Mouse (Mus musculus) heart, postnatal 36 days (tissue): Measurements from ENCODE around the gene Coro6. TPM values are rescaled to one million over a fixed set of nuclear protein-coding genes. Genes with fewer than 3 reads are reported as not detected.

Source experiments
- total RNA-seq, 2 experiments: library from RNA; stranded (reverse); gene quantifications; 2 replicates each; pipeline ENCODE4 v1.2.3; 2021

Gene Coro6
- total RNA-seq, 2 experiments from 2014 or later: 196 to 198 TPM

Other genes with a start within 250 kb of the Coro6 start
- gene Ssh2, start 246.1 kb upstream of the Coro6 start, total RNA-seq: 10 to 100 TPM; 78.2 to 96.2 TPM
- gene Ankrd13b, start 27.3 kb downstream of the Coro6 start, total RNA-seq: 10 to 100 TPM in 1 of 2 experiments, 1 to 10 TPM in 1; 9.8 to 10.4 TPM
- gene Git1, start 31.2 kb downstream of the Coro6 start, total RNA-seq: 10 to 100 TPM; 55.2 to 57.1 TPM
- 1 to 10 TPM; 2.3 to 3.1 TPM for gene Abhd15, start 52.7 kb downstream of the Coro6 start, total RNA-seq
- gene Trp53i13, start 53.6 kb downstream of the Coro6 start, total RNA-seq: 1 to 10 TPM; 8.3 to 8.7 TPM
- not detected for gene Gm10392, start 56.8 kb downstream of the Coro6 start, total RNA-seq
- 10 to 100 TPM; 54.4 to 56.0 TPM for gene Taok1, start 145.4 kb downstream of the Coro6 start, total RNA-seq
- 10 to 100 TPM; 46.8 to 48.3 TPM for gene Nufip2, start 223.7 kb downstream of the Coro6 start, total RNA-seq